Mouse (Mus musculus) monocyte, adult 5-6 weeks (primary cell): ENCODE data around the gene 1700020L24Rik. TPM values are rescaled to one million over a fixed set of nuclear protein-coding genes. Genes with fewer than 3 reads are reported as not detected.

Experiments used
- ATAC-seq: fragments of 153-309, 156-312 bp; replicated peaks from 2 replicates; pipeline ENCODE4 v1.8.0; 2017; ENCODE audit warnings: mild to moderate bottlenecking; ENCODE audit not compliant: low TSS enrichment, insufficient number of reproducible peaks, severe bottlenecking, poor library complexity, low FRiP score
- total RNA-seq: library from RNA; stranded (forward); fragments of 200-1000, 200-491, 200-594 nt; gene quantifications from 3 replicates; pipeline ENCODE4 v1.2.3, GENCODE M21; 2017

Gene 1700020L24Rik
- total RNA-seq, 1 experiment from 2014 or later = 6.0 TPM

GRCm38 (mm10) chr11:83439426-83440060, 2.1 kb downstream of the 1700020L24Rik start:
- no peak for ATAC-seq

- ATAC-seq = peak; percentile 74
Measured at GRCm38 (mm10) chr11:83440081-83441064, 2.9 kb downstream of the 1700020L24Rik start.

GRCm38 (mm10) chr11:83441235-83441634, 3.8 kb downstream of the 1700020L24Rik start:
- no peak for ATAC-seq

- ATAC-seq = peak; percentile 45
Measured at GRCm38 (mm10) chr11:83442596-83443267, 5.3 kb downstream of the 1700020L24Rik start.

GRCm38 (mm10) chr11:83443824-83444223, 6.3 kb downstream of the 1700020L24Rik start:
- no peak for ATAC-seq

GRCm38 (mm10) chr11:83445001-83445400, 7.5 kb downstream of the 1700020L24Rik start:
- no peak for ATAC-seq

GRCm38 (mm10) chr11:83447612-83448011, 10.1 kb downstream of the 1700020L24Rik start:
- ATAC-seq = no peak

- no peak for ATAC-seq
Measured at GRCm38 (mm10) chr11:83448021-83448926, 10.8 kb downstream of the 1700020L24Rik start.

GRCm38 (mm10) chr11:83448927-83449236, 11.4 kb downstream of the 1700020L24Rik start:
- no peak for ATAC-seq

- no peak for ATAC-seq
Measured at GRCm38 (mm10) chr11:83449298-83449697, 11.8 kb downstream of the 1700020L24Rik start.

GRCm38 (mm10) chr11:83450550-83450949, 13.1 kb downstream of the 1700020L24Rik start:
- ATAC-seq = no peak

GRCm38 (mm10) chr11:83451281-83451680, 13.8 kb downstream of the 1700020L24Rik start:
- ATAC-seq = no peak

- ATAC-seq = no peak
Measured at GRCm38 (mm10) chr11:83454548-83454947, 17.1 kb downstream of the 1700020L24Rik start.

- 0 out of 2 replicates have a peak, but pooled peaks have one; percentile 17 for ATAC-seq
Measured at GRCm38 (mm10) chr11:83455608-83456007, 18.1 kb downstream of the 1700020L24Rik start.

GRCm38 (mm10) chr11:83457257-83457656, 19.8 kb downstream of the 1700020L24Rik start:
- no peak for ATAC-seq

- no peak for ATAC-seq
Measured at GRCm38 (mm10) chr11:83457912-83458601, 20.6 kb downstream of the 1700020L24Rik start.

- no peak for ATAC-seq
Measured at GRCm38 (mm10) chr11:83461462-83462027, 24.1 kb downstream of the 1700020L24Rik start.
